Comparison of ENCODE assay signal across 9 mouse cellular contexts in the genomic region with DNA sequence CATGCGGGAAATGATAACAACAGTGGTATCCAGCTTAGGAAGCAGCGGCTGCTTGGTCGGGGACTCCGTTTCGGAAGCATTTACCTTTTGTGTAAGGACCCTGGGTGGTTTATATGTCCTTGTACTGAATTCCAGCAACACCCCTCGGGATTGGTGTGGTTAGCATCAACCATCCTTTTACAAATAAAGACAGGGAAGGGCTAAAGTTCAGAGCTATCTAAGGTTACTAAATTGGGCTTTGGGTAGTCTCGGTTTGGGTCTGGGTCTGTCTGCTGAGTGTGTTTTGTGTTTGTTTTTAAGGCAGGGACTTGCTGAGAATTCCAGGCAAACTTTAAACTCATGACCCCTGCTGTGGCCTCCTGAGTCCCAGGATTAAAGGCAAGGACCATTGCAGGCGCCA. TPM values are rescaled to one million over a fixed set of nuclear protein-coding genes. Genes with fewer than 3 reads are reported as not detected.
A peak's percentile ranks its signal among the peaks of the same experiment; 100 is the strongest.
DNase-seq lines count a peak whose midpoint lies in the region; TF ChIP-seq lines count a peak whose summit lies in the region.
"Had no signal": no experiment of that assay in that cellular context is flagged by ENCODE, and none has a peak within 500 bp of the region (broad histone marks: within the 10 kb centered on the region; RNA-seq: fewer than 3 reads in every experiment).

No protein-coding gene starts in this region.

- TF ChIP-seq POLR2A in lung, adult 2 months (IDR thresholded peaks at IDR 0.05; ENCODE audit: borderline replicate concordance, extremely low read depth, low read depth, low read length), result no peak
- TF ChIP-seq POLR2A in embryonic fibroblast, embryonic 13.5 days (IDR thresholded peaks at IDR 0.05; ENCODE audit: low read depth, low read length), result no peak
- TF ChIP-seq POLR2A in olfactory bulb, adult 2 months (IDR thresholded peaks at IDR 0.05; ENCODE audit: insufficient read depth, low read depth, low read length), result no peak

- peaks cover 13% of the 10 kb centered on the region; the same call in 1 of the 2 replicates for H3K4me1 ChIP-seq in lung, adult 2 months (ENCODE audit: control insufficient read depth, insufficient read depth, low read length)
- peaks cover 9% of the 10 kb centered on the region for H3K4me1 ChIP-seq in embryonic fibroblast, embryonic 13.5 days (ENCODE audit: control insufficient read depth, insufficient read depth, low read length)
- peaks cover 41% of the 10 kb centered on the region for H3K4me1 ChIP-seq in limb, embryonic 10.5 days
- peaks cover 28% of the 10 kb centered on the region for H3K4me1 ChIP-seq in olfactory bulb, adult 2 months (ENCODE audit: control insufficient read depth, insufficient read depth, low read length)

- peak overlapping the region; percentile 91 for H3K27ac ChIP-seq in embryonic fibroblast, embryonic 13.5 days (ENCODE audit: insufficient read depth, low read length)
- peak overlapping the region; percentile 93 for H3K27ac ChIP-seq in limb, embryonic 10.5 days
- peak overlapping the region; percentile 48 for H3K27ac ChIP-seq in olfactory bulb, adult 2 months (ENCODE audit: insufficient read depth, low read depth, low read length)

- H3K4me3 ChIP-seq in lung, adult 2 months (replicated peaks; ENCODE audit: extremely low read depth, low read depth, low read length), result peak overlapping the region; percentile 44
- peak overlapping the region; percentile 9 for H3K4me3 ChIP-seq in embryonic fibroblast, embryonic 13.5 days (ENCODE audit: insufficient read depth, low read length)
- peak overlapping the region; percentile 36 for H3K4me3 ChIP-seq in limb, embryonic 10.5 days
- H3K4me3 ChIP-seq in olfactory bulb, adult 2 months (ENCODE audit: insufficient read depth, low read depth, low read length), result no peak overlapping the region

- H3K9me3 ChIP-seq in limb, embryonic 10.5 days (replicated peaks), result no peaks in the 10 kb centered on the region

- peak; percentile 24 for DNase-seq in lung, adult 2 months
- DNase-seq in lung, postnatal 25 days (ENCODE audit: low spot score), result no peak
- DNase-seq in limb, embryonic 10.5 days (ENCODE audit: low spot score), result no peak
- no peak for DNase-seq in MN1 (ENCODE audit: low spot score)
- DNase-seq in urinary bladder, postnatal 10 days (ENCODE audit: low spot score), result no peak
- DNase-seq: adrenal gland, adult 8-10 months; right cerebral cortex, postnatal 4 days had no signal

- TF ChIP-seq CTCF in lung, adult 2 months (IDR thresholded peaks at IDR 0.05; ENCODE audit: insufficient read depth, low read length), result no peak
- no peak for TF ChIP-seq CTCF in embryonic fibroblast, embryonic 13.5 days (IDR thresholded peaks at IDR 0.05; ENCODE audit: borderline replicate concordance, insufficient read depth, low read length)
- no peak for TF ChIP-seq CTCF in olfactory bulb, adult 2 months (IDR thresholded peaks at IDR 0.05; ENCODE audit: insufficient read depth, low read depth, low read length)

- no peaks in the 10 kb centered on the region for H3K27me3 ChIP-seq in limb, embryonic 10.5 days (ENCODE audit: low read depth, poor library complexity, severe bottlenecking)

- H3K36me3 ChIP-seq in limb, embryonic 10.5 days, result no peaks in the 10 kb centered on the region

- 23% methylated on average over 8 of the region's 8 CpGs for WGBS in lung, adult 2 months
- WGBS in limb, embryonic 10.5 days, result 32% methylated on average over 8 of the region's 8 CpGs
- 43% methylated on average over 8 of the region's 8 CpGs for WGBS in olfactory bulb, adult 2 months

RNA-seq across cellular contexts. Expression of a gene that starts 15.2 kb away (rescaled TPM):
- polyA plus RNA-seq in lung, adult 2 months (2012; rRNA removed), result 40.3 and 50.2 TPM in 2 replicates
- 501 and 598 TPM in 2 replicates for polyA plus RNA-seq in embryonic fibroblast, embryonic 13.5 days (2011; ENCODE audit: insufficient read length, low read depth, missing spikeins)
- polyA plus RNA-seq in limb, embryonic 10.5 days (2016; fragmentation: Nextera tagmentation; extraction: Ambion mirVana), result 298 and 321 TPM in 2 replicates
- 96.3 and 259 TPM in 2 replicates for polyA plus RNA-seq in olfactory bulb, adult 2 months (2012; ENCODE audit: insufficient read depth, insufficient read length, low replicate concordance, missing spikeins)

RNA-seq across cellular contexts. Expression of a gene that starts 53.8 kb away (rescaled TPM):
- 34.8 and 44.5 TPM in 2 replicates for polyA plus RNA-seq in lung, adult 2 months (2012; rRNA removed)
- 113 and 146 TPM in 2 replicates for polyA plus RNA-seq in embryonic fibroblast, embryonic 13.5 days (2011; ENCODE audit: insufficient read length, low read depth, missing spikeins)
- 156 and 179 TPM in 2 replicates for polyA plus RNA-seq in limb, embryonic 10.5 days (2016; fragmentation: Nextera tagmentation; extraction: Ambion mirVana)
- 153 and 170 TPM in 2 replicates for polyA plus RNA-seq in olfactory bulb, adult 2 months (2012; ENCODE audit: insufficient read depth, insufficient read length, low replicate concordance, missing spikeins)
